Mouse (Mus musculus) adrenal gland, postnatal 36 days (tissue): ENCODE results near the gene Ccdc171. TPM values are rescaled to one million over a fixed set of nuclear protein-coding genes. Genes with fewer than 3 reads are reported as not detected.

ENCODE experiments used
- DNase-seq, 2 experiments: peaks; one replicate each; pipeline ENCODE4 v3.0.0; 2021; ENCODE audit warnings: mixed read lengths in 1 of 2
- total RNA-seq, 2 experiments: library from RNA; stranded (reverse); gene quantifications; 2 replicates each; pipeline ENCODE4 v1.2.3; 2021

Ccdc171 gene
- total RNA-seq, 2 experiments from 2014 or later: 1.7 to 2.4 TPM

- DNase-seq: peak; percentile 49
These were observed 269.1 kb downstream of the Ccdc171 start for GRCm38 (mm10) chr4:83794315-83794922.

- no peak for DNase-seq
These were observed 269.6 kb downstream of the Ccdc171 start for GRCm38 (mm10) chr4:83794930-83795459.

GRCm38 (mm10) chr4:83797976-83798375, 272.6 kb downstream of the Ccdc171 start:
- no peak for DNase-seq

GRCm38 (mm10) chr4:83798674-83799430, 273.5 kb downstream of the Ccdc171 start:
- DNase-seq: no peak

GRCm38 (mm10) chr4:83800402-83800801, 275.1 kb downstream of the Ccdc171 start:
- no peak for DNase-seq

- DNase-seq: no peak
These were observed 291.6 kb downstream of the Ccdc171 start for GRCm38 (mm10) chr4:83816925-83817324.

GRCm38 (mm10) chr4:83829718-83830459, 304.5 kb downstream of the Ccdc171 start:
- no peak for DNase-seq

- DNase-seq: no peak
These were observed 305.8 kb downstream of the Ccdc171 start for GRCm38 (mm10) chr4:83830891-83831880.

- DNase-seq: no peak
These were observed 313.7 kb downstream of the Ccdc171 start for GRCm38 (mm10) chr4:83839077-83839476.

GRCm38 (mm10) chr4:83846304-83846703, 321.0 kb downstream of the Ccdc171 start:
- DNase-seq: no peak

GRCm38 (mm10) chr4:83853885-83854284, 328.5 kb downstream of the Ccdc171 start:
- no peak for DNase-seq

GRCm38 (mm10) chr4:83861706-83862105, 336.4 kb downstream of the Ccdc171 start:
- no peak for DNase-seq

GRCm38 (mm10) chr4:83862295-83862694, 336.9 kb downstream of the Ccdc171 start:
- DNase-seq: no peak

- no peak for DNase-seq
These were observed 351.3 kb downstream of the Ccdc171 start for GRCm38 (mm10) chr4:83876600-83876999.

- no peak for DNase-seq
These were observed 352.9 kb downstream of the Ccdc171 start for GRCm38 (mm10) chr4:83878236-83878635.

GRCm38 (mm10) chr4:83888459-83889054, 363.2 kb downstream of the Ccdc171 start:
- DNase-seq: no peak

- DNase-seq: no peak
These were observed 376.8 kb downstream of the Ccdc171 start for GRCm38 (mm10) chr4:83902081-83902645.
